Mouse (Mus musculus): Measurements from ENCODE around the gene Folr2. TPM values are rescaled to one million over a fixed set of nuclear protein-coding genes. Genes with fewer than 3 reads are reported as not detected.
A peak's percentile ranks its signal among the peaks of the same experiment; 100 is the strongest.

The Folr2 gene
- polyA plus RNA-seq, 1 experiment from 2014 or later: 3.3 TPM

DNA sequence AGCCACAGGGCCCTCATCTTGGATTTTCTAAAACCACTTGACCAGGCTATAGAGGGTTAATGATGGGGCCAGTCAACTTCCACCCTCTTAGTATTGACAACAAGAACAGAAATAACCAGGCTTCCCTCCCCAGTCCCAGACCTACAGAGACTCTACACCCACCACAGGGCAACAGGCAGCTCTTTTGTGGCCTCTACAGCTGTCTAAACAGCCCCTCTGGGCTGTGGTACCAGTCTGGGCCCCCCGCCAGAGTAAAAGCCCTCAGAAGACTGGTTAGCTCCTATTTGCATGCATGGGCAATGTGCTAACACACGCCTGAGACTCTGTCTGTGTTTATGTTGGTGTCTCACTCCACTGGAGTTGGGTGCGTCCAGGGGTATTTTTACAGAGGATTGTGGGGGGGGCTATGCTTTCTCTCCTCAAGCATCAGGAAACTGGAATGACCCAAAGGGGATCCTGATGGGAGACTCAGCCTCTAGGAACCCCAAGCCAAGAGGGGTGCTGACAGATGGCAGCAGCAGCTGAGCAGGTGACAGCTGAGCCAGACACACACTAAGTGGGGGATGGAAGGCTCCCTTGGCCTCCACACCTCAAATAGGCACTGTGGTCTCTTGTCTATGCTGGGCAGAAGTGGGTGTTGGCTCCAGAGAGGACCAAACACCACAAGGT, 22.9 kb downstream of the Folr2 start:
- no peaks in the 10 kb centered on the region for H3K9me3 ChIP-seq (ENCODE audit: control insufficient read depth, low read length)
- peak overlapping the region; percentile 97 for H3K4me2 ChIP-seq (replicated peaks)
- H3K4me3 ChIP-seq (replicated peaks; ENCODE audit: low read length): no peak overlapping the region
- no peak for DNase-seq (ENCODE audit: low spot score)
- no peak overlapping the region for H3K27ac ChIP-seq
- peaks cover 21% of the 10 kb centered on the region; the same call in 1 of the 2 replicates for H3K27me3 ChIP-seq (ENCODE audit: control insufficient read depth, insufficient read depth, low read length)
- H3K4me1 ChIP-seq (replicated peaks; ENCODE audit: control insufficient read depth, insufficient read depth, low read length): peaks cover 31% of the 10 kb centered on the region
- no peak for ATAC-seq (ENCODE audit: low FRiP score)
- H3K36me3 ChIP-seq (replicated peaks; ENCODE audit: control insufficient read depth, insufficient read depth): peaks cover 20% of the 10 kb centered on the region; the same call in 1 of the 2 replicates
- H3K9ac ChIP-seq: no peak overlapping the region
- 55% methylated on average over 3 of the region's 3 CpGs for WGBS

DNA sequence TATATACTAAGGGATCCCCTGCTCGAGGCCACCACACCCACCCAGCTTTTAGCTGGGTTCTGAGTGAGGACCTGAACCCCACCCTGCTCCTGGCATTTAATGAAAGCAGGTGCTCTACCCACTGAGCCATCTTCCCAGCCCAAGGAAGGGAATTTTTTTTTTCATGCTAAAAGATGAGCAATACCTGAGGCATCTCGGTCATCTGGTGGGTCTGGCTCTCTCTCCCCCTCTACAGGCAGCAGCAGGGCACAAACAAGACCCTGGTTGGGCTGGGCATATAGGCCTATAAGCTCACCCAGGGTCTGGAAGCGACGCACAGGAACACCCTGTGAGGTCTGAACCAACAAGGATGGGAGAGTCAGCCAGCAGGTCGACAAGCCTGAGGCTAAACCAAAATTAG, 23.6 kb downstream of the Folr2 start:
- H3K27me3 ChIP-seq (ENCODE audit: control insufficient read depth, insufficient read depth, low read length): peaks cover 15% of the 10 kb centered on the region; the same call in 1 of the 2 replicates
- no peak overlapping the region for H3K4me3 ChIP-seq (replicated peaks; ENCODE audit: low read length)
- DNase-seq (ENCODE audit: low spot score): no peak
- H3K27ac ChIP-seq: no peak overlapping the region
- H3K9me3 ChIP-seq (ENCODE audit: control insufficient read depth, low read length): no peaks in the 10 kb centered on the region
- H3K36me3 ChIP-seq (replicated peaks; ENCODE audit: control insufficient read depth, insufficient read depth): peaks cover 27% of the 10 kb centered on the region
- H3K4me1 ChIP-seq (replicated peaks; ENCODE audit: control insufficient read depth, insufficient read depth, low read length): peaks cover 26% of the 10 kb centered on the region
- ATAC-seq (ENCODE audit: low FRiP score): no peak
- 76% methylated on average over 5 of the region's 5 CpGs for WGBS
- H3K9ac ChIP-seq: no peak overlapping the region
- no peak overlapping the region for H3K4me2 ChIP-seq (replicated peaks)

DNA sequence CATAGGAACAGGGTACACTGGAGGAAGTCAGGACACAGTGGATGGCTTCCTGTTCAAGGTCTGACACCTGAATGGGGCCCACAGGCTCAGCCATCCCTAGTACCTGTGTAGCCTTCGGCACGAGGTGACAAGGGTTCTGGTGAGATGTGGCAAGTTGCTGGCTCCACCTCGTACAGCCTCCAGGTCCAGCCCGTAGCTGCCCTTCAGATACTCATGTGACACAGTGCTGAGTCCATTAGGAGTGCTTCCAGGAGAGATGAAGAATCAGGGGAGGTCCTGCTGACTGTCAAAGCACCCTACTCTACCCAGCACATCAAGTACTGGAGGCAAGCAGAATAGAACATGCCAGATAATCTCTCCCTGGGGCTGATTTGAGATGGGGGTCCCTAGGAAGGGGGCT, 24.6 kb downstream of the Folr2 start:
- Histone ChIP-seq H3K36me3 (replicated peaks; ENCODE audit: control insufficient read depth, insufficient read depth) (peaks cover 33% of the 10 kb centered on the region), H3K4me1 (replicated peaks; ENCODE audit: control insufficient read depth, insufficient read depth, low read length) (peaks cover 20% of the 10 kb centered on the region), H3K9ac (no peak overlapping the region), H3K27ac (no peak overlapping the region), H3K27me3 (ENCODE audit: control insufficient read depth, insufficient read depth, low read length) (peaks cover 10% of the 10 kb centered on the region; the same call in 1 of the 2 replicates), H3K4me2 (replicated peaks) (no peak overlapping the region), H3K4me3 (replicated peaks; ENCODE audit: low read length) (no peak overlapping the region), H3K9me3 (ENCODE audit: control insufficient read depth, low read length) (no peaks in the 10 kb centered on the region)
- no peak for DNase-seq (ENCODE audit: low spot score)
- 98% methylated on average over 4 of the region's 4 CpGs for WGBS
- no peak for ATAC-seq (ENCODE audit: low FRiP score)

DNA sequence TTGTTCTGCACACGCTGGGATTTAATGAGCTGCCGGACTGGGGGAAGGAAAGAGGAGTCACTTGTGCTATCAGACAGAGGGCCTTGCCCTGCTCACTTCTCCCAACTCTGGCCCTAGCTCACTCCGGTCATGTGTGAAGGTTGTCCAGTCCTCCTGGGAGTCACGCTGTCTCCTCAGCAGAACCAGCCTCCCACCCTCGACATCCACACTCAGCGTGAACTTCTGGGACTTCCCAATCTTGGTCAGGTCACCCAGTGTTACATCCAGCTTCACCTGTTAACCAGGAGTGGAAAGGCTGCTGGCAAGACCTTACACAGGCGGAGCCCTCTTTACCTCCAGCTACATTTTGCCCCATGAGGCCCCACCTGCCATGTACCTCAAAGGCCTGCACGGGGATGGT, 25.6 kb downstream of the Folr2 start:
- no peak overlapping the region for H3K27ac ChIP-seq
- peaks cover 12% of the 10 kb centered on the region for H3K4me1 ChIP-seq (replicated peaks; ENCODE audit: control insufficient read depth, insufficient read depth, low read length)
- no peak overlapping the region for H3K9ac ChIP-seq
- no peak overlapping the region for H3K4me3 ChIP-seq (replicated peaks; ENCODE audit: low read length)
- WGBS: 94% methylated on average over 8 of the region's 8 CpGs
- H3K36me3 ChIP-seq (replicated peaks; ENCODE audit: control insufficient read depth, insufficient read depth): peaks cover 33% of the 10 kb centered on the region
- ATAC-seq (ENCODE audit: low FRiP score): no peak
- no peak overlapping the region for H3K4me2 ChIP-seq (replicated peaks)
- H3K9me3 ChIP-seq (ENCODE audit: control insufficient read depth, low read length): no peaks in the 10 kb centered on the region
- H3K27me3 ChIP-seq (ENCODE audit: control insufficient read depth, insufficient read depth, low read length): peaks cover under 1% of the 10 kb centered on the region; the same call in 1 of the 2 replicates
- DNase-seq (ENCODE audit: low spot score): no peak

DNA sequence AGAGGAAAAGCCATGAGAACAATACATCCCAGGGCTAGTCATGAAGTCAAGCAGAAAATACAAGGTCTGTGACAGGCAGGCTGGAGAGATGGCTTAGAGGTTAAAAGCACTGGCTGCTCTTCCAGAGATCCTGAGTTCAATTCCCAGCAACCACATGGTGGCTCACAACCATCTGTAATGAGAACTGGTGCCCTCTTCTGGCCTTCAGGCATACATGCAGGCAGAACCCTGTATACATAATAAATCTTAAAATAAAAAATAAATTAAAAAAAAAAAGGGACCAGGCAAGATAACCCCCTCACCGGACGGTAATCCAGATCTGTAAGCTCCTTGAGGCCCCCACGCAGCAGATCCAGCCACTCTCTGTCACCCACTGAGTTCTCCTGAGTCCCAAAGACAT, 26.6 kb downstream of the Folr2 start:
- Histone ChIP-seq H3K9ac (no peak overlapping the region), H3K27ac (no peak overlapping the region), H3K4me1 (replicated peaks; ENCODE audit: control insufficient read depth, insufficient read depth, low read length) (peaks cover 11% of the 10 kb centered on the region), H3K36me3 (replicated peaks; ENCODE audit: control insufficient read depth, insufficient read depth) (peaks cover 36% of the 10 kb centered on the region), H3K4me2 (replicated peaks) (no peak overlapping the region), H3K27me3 (ENCODE audit: control insufficient read depth, insufficient read depth, low read length) (no peaks in the 10 kb centered on the region), H3K9me3 (ENCODE audit: control insufficient read depth, low read length) (no peaks in the 10 kb centered on the region), H3K4me3 (replicated peaks; ENCODE audit: low read length) (no peak overlapping the region)
- DNase-seq (ENCODE audit: low spot score) (no peak), ATAC-seq (ENCODE audit: low FRiP score) (no peak)
- 99% methylated on average over 3 of the region's 3 CpGs for WGBS

DNA sequence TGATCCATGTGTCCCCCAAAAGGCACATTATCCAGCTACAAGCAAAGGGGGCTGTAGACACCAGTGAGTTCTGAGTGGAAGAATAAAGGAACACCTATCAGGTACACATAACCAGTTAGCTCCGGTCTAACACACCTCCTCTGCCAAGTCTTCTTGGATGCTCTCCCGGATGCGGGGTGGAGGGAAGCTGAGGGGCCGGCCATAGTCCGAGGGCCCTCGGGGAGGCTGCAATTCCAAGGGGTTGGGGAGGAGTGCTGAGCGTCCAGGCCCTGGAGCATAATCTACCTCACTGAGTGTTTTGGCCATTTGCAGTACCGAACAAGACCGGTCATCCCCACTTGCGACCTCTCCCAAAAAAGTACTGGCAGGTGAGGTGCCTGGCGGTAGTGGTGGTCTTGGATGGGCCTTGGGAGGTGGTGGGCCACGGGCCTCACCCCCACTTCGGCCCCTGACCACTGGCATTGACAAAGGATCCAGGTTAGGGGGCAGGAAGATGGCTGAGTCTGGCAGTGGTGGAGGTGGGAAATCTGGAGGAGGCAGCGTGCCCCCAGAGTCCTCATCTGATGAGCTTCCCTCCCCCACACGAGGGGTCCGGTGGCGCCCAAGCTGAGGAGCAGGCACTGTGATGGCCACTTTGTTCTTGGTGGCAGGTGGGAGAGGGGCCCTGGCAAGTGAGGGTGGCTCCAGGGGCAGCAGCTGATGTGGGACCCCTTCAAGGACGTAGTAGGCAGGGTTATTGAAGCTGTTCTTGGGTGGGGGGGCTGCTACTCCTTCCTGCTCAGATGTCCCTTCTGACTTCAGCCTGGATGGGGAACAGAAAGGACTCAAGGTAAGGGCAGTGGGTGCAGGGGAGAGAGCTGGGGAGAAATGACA, 33.0 kb downstream of the Folr2 start:
- no peak for DNase-seq (ENCODE audit: low spot score)
- Histone ChIP-seq H3K27ac (no peak overlapping the region), H3K4me3 (replicated peaks; ENCODE audit: low read length) (no peak overlapping the region), H3K9ac (no peak overlapping the region), H3K4me1 (replicated peaks; ENCODE audit: control insufficient read depth, insufficient read depth, low read length) (peaks cover 4% of the 10 kb centered on the region; the same call in 1 of the 2 replicates), H3K4me2 (replicated peaks) (no peak overlapping the region), H3K36me3 (replicated peaks; ENCODE audit: control insufficient read depth, insufficient read depth) (peaks cover 16% of the 10 kb centered on the region), H3K9me3 (ENCODE audit: control insufficient read depth, low read length) (no peaks in the 10 kb centered on the region), H3K27me3 (ENCODE audit: control insufficient read depth, insufficient read depth, low read length) (peaks cover 49% of the 10 kb centered on the region)
- no peak for ATAC-seq (ENCODE audit: low FRiP score)
- WGBS: 81% methylated on average over 18 of the region's 18 CpGs

DNA sequence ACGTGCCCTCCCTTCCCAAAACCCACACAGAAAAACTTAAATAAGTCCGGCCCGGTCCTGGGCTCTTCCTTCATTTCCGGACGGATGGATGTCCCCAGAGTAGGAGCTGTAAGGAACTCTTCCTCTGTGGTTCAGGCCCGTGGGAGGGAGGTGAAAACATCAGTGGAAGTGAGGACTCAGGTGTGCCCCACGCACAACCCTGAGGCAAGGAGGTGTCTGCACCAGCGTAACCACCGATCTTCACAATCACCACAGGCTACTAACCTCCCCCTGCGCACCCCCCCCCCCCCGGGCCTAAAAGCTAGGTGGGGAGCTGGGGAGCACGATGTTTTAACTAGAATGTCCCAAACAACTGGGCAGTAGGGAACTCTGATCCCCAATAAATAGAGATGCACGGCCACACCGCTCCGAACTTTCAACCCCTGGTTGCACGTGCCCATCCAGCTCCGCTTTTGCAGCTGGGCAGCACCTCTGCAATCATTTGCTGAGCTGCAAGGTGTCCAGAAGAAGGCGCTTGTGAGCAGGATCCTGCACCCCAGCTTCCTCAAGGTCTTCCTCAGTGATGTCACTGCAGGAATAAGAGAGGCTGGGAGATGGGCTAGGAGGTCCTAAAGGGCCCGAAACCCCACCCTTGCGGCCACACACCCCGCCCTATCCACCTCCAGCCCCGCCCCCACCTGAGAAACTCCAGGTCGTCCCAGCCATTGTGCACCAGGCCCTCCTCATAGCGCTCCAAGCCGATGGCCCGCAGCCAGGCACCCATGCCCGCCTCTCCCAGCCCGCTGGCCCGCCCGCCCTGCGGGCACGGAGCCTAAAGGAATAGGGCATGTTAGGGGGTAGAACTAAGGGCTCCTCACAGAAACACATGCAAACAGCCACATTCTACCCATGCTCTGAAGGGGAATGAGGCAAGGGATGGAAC, 33.9 kb downstream of the Folr2 start:
- no peak for ATAC-seq (ENCODE audit: low FRiP score)

DNA sequence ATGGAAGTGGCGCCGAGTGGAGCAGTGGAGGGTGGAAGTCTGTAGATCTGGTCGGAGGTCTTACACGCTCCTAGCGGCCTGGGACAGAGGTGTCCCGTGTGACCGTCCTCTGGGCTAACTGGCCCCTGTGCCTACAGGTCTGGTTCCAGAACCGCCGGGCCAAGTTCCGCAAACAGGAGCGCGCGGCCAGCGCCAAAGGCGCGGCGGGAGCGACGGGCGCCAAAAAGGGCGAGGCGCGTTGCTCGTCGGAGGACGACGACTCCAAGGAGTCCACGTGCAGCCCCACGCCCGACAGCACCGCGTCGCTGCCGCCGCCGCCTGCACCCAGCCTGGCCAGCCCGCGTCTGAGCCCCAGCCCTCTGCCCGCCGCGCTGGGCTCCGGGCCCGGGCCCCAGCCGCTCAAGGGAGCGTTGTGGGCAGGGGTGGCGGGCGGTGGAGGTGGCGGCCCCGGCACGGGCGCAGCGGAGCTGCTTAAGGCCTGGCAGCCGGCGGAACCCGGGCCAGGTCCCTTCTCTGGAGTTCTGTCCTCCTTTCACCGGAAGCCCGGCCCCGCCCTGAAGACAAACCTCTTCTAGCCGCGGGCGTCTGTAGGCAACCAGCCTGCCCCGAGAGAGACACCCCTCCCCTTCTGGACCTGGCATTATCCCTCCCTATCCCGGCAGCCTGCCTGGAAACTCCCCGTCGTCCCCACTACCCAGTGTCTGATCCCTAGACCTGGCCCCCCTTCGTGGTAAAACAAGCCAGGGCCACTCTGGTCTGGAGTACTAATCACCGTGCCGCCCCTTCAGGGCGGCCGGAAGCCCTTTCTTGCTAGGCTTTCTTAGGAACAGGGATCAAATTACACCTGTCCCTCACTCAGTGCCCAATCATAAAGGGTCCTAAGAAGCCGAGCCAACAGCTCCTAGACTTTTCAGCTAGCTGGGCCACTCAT, 35.2 kb downstream of the Folr2 start:
- ATAC-seq (ENCODE audit: low FRiP score) (peak; percentile 57), DNase-seq (ENCODE audit: low spot score) (no peak)
- Histone ChIP-seq H3K36me3 (replicated peaks; ENCODE audit: control insufficient read depth, insufficient read depth) (peaks cover 3% of the 10 kb centered on the region; the same call in 1 of the 2 replicates), H3K27me3 (ENCODE audit: control insufficient read depth, insufficient read depth, low read length) (peaks cover 70% of the 10 kb centered on the region), H3K9me3 (ENCODE audit: control insufficient read depth, low read length) (no peaks in the 10 kb centered on the region), H3K4me3 (replicated peaks; ENCODE audit: low read length) (peak overlapping the region; percentile 32), H3K9ac (peak overlapping the region; percentile 39), H3K4me2 (replicated peaks) (peak overlapping the region; percentile 72), H3K4me1 (replicated peaks; ENCODE audit: control insufficient read depth, insufficient read depth, low read length) (peaks cover 9% of the 10 kb centered on the region; the same call in 1 of the 2 replicates), H3K27ac (no peak overlapping the region)
- 1% methylated on average over 70 of the region's 71 CpGs for WGBS

More for the DNA sequence above, 33.9 kb downstream of the Folr2 start:
- Histone ChIP-seq H3K36me3 (replicated peaks; ENCODE audit: control insufficient read depth, insufficient read depth) (peaks cover 7% of the 10 kb centered on the region), H3K27ac (no peak overlapping the region), H3K4me1 (replicated peaks; ENCODE audit: control insufficient read depth, insufficient read depth, low read length) (peaks cover 5% of the 10 kb centered on the region; the same call in 1 of the 2 replicates), H3K27me3 (ENCODE audit: control insufficient read depth, insufficient read depth, low read length) (peaks cover 58% of the 10 kb centered on the region), H3K4me3 (replicated peaks; ENCODE audit: low read length) (no peak overlapping the region), H3K9me3 (ENCODE audit: control insufficient read depth, low read length) (no peaks in the 10 kb centered on the region), H3K9ac (no peak overlapping the region), H3K4me2 (replicated peaks) (no peak overlapping the region)
- WGBS: 29% methylated on average over 31 of the region's 32 CpGs
- DNase-seq (ENCODE audit: low spot score): no peak

All from hindbrain, embryonic 14.5 days (tissue).